Mouse (Mus musculus): ENCODE measurements around the gene Vmn2r54. TPM values are rescaled to one million over a fixed set of nuclear protein-coding genes. Genes with fewer than 3 reads are reported as not detected.

Vmn2r54 gene
- total RNA-seq (2023): not detected

DNA sequence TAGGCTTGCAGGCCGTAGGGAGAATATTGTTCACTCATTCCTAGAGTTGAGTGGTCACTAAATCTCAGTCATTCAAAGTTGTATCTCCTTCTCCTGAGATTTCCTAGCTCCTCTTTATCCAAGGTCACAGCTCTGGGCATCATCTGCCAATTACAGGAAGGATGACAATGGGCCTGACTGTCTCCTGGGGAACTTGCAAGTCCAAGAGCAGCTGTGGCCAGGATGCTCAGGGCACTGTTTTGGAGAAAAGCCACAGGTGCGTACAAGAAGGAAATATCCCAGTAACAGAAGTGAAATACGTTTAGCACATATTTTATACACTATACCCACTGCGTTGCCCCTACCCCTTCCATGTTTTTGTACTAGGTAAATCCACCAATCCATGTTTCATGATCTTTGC, at the start of gene Vmn2r54:
TSS of gene Vmn2r54 (minus strand) at position 101 of the 400 bp plus-strand sequence.

DNA sequence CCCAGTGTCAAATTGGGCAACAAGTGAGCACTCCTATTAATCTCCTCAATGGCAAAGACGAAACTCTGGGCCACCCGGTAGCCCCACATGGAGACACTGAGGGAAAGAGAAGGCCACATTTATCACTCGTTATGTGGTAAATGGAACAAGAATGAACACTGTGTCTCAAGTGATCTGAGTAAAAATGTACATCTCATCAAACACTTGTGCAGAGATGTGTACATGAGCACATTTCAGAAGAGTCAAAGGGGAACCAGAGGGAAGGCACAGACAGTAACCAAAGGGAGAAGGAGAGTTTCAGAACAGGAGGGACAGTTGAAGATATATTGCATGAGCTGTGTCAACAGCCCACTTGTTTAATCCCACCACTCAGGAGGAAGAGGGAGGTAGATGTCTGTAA, 44.8 kb upstream of the Vmn2r54 start, which contains the start of gene Vmn2r55:
TSS of gene Vmn2r55 (minus strand) at position 101 of the 400 bp plus-strand sequence.

DNA sequence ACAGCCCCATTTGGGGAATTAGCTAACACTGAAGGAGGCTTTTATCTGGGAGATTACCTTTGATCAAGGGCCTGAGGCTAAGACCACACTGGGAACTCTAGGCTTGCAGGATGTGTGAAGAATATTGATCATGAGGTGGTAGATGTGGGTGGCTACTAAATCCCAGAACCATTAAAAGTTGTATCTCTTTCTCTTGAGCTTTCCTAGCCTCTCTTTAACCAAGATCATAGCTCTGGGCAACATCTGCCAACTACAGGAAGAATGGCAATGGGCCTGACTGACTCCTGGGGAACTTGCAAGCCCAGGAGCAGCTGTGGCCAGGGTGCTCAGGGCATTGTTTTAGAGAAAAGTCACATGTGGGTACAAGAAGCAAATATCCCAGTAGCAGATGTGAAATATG, 31.4 kb downstream of the Vmn2r54 start, which contains the start of gene Vmn2r53:
TSS of gene Vmn2r53 (minus strand) at position 101 of the 400 bp plus-strand sequence.

Other genes with a start within 250 kb of the Vmn2r54 start
- gene Zfp551, start 217.6 kb downstream of the Vmn2r54 start, total RNA-seq (2023): 1.6 TPM
- gene Zfp606, start 162.0 kb downstream of the Vmn2r54 start, total RNA-seq (2023): 3.8 TPM
- gene 2900092C05Rik, start 127.8 kb downstream of the Vmn2r54 start, total RNA-seq (2023): not detected
- gene Vmn2r53, start 31.5 kb downstream of the Vmn2r54 start, total RNA-seq (2023): 0.03 TPM
- not detected for gene Vmn2r55, start 44.7 kb upstream of the Vmn2r54 start, total RNA-seq (2023)
- gene Vmn2r56, start 94.7 kb upstream of the Vmn2r54 start, total RNA-seq (2023): not detected
- gene Zscan18, start 163.3 kb upstream of the Vmn2r54 start, total RNA-seq (2023): 16.5 TPM
- 9.0 TPM for gene Zfp329, start 178.5 kb upstream of the Vmn2r54 start, total RNA-seq (2023)
- gene Zfp110, start 194.4 kb upstream of the Vmn2r54 start, total RNA-seq (2023): 112 TPM
- gene Zfp128, start 240.9 kb upstream of the Vmn2r54 start, total RNA-seq (2023): 0.82 TPM

Measured in CD4-positive naive resting alpha-beta T cell, adult 76 days (primary cell).